Mouse (Mus musculus) ovary, postnatal 10 days (tissue): ENCODE measurements around the gene Hrg.
"Not testable (repeated sequence)": the region's sequence is repeated elsewhere in the genome, so short reads cannot be mapped to it uniquely, and the experiment has no call there.

Experiments
- DNase-seq: peaks from one replicate; pipeline ENCODE4 v3.0.0; 2022; ENCODE audit warnings: low spot score

Gene Hrg

GRCm38 (mm10) chr16:22961073-22961472, 10.2 kb downstream of the Hrg start:
- DNase-seq = no peak

DNA sequence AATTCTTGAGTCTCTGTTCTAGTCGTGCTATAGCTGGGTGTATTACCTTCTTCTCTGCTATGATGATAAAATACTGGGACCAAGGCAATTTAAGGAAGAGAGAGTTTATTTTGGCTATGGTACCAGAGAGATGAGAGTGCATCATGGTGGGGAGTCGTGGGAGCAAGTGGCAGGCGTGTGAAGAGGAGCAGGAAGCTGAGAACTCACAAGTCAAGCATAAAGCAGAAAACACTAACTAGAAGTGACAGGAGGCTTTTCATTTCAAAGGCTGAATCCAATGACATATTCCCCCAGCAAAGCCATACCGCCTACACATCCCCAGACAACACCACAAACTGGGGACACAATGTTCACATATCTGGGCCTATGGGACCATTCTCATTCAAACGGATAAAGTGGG, 11.4 kb downstream of the Hrg start:
- DNase-seq = no peak

DNA sequence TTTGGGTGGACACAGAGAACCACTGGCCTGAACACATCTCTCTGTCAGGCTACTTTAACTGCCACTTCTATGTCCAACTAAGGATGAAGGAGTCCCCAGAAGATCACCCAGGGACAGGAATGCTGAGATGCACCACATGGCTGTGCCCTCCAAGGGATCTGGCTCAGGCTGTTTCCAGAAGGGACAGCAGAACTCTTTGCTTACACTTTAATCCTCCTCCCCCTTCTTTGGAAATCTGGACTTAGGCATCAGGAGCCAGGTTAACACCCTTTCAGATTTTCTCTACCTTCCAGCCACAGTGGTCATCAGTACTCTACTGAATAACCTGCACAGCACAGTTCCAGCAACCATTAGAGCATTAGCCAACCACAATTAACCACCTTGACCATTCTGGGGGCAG, 12.4 kb downstream of the Hrg start:
- no peak for DNase-seq

- no peak for DNase-seq
Measured at GRCm38 (mm10) chr16:22967383-22968030, 16.6 kb downstream of the Hrg start.

DNA sequence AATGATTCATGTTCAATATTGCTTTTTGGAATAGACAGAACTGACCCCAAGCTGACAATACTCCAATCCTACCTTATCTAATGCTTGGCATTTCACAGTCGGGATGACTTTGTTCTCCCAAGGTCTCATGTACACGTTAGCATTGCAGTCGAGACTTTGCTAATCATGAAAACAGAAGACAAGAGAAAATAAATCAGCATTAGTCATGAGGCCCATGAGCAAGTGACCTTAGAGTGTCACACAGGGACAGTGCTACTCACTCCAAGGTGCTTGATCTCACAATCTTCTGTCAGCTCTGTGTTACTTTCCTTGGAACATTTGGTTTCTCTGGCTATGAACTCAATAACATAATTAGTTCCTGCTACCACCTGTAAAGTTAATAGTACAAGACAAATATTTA, 46.1 kb downstream of the Hrg start:
- not testable (repeated sequence) for DNase-seq
